Mouse (Mus musculus): ENCODE measurements around the gene Mapk12. TPM values are rescaled to one million over a fixed set of nuclear protein-coding genes. Genes with fewer than 3 reads are reported as not detected.

The Mapk12 gene
- polyA plus RNA-seq, 1 experiment from 2014 or later = 26.9 TPM

DNA sequence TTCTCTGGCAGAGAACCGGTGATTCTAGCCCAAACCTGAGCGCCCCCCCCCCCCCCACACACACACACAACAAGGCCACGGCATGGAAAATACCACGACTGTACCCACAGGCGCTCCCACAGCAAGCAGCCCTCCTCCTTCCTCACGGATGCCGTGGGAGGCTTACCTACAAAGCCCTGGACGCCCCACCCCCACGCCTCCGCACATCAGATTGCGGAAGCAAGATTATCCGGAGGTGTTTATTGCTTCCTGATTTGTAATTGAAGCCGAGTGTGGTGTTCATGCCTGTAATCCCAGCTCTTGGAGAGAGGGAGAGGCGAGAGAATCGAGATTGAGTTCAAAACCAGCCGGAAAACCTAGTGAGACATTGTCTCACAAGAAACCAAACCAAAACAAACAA lies 6.5 kb upstream of the Mapk12 start:
- DNase-seq (ENCODE audit: low spot score) (no peak), ATAC-seq (replicated peaks; ENCODE audit: low FRiP score) (no peak)
- Histone ChIP-seq H3K36me3 (ENCODE audit: control insufficient read depth, insufficient read depth, low read length) (no peaks in the 10 kb centered on the region), H3K27ac (ENCODE audit: low read depth, low read length) (no peak overlapping the region), H3K4me2 (ENCODE audit: low read depth, low read length, severe bottlenecking) (peak overlapping the region; percentile 90), H3K4me1 (replicated peaks; ENCODE audit: control insufficient read depth, insufficient read depth, low read length) (peaks cover 27% of the 10 kb centered on the region), H3K27me3 (ENCODE audit: control insufficient read depth, insufficient read depth, low read length) (no peaks in the 10 kb centered on the region), H3K9ac (ENCODE audit: low read length) (peak overlapping the region; percentile 51), H3K9me3 (ENCODE audit: control insufficient read depth, low read length) (no peaks in the 10 kb centered on the region), H3K4me3 (ENCODE audit: low read depth, low read length) (peak overlapping the region; percentile 27)
- 14% methylated on average over 16 of the region's 16 CpGs for WGBS

DNA sequence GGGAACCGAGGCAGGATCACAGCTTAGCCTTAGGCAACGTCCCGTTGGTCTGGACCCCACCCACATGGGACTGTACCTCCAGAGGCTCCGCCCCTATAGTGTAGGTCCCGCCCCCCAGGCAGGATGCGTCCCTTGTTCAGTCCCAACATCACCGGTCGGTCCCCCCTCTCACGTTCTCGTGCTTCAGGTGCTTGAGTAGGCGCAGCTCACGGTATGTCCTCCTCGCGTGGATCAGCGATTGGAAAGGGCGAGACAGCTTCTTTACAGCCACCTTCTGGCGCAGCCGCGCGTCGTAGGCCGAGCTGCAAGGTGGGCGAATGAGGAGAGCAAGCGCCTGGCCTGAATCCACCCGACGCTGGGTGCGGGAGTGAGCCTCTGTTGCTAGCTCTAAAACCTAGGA lies 6.0 kb upstream of the Mapk12 start:
- WGBS = 4% methylated on average over 27 of the region's 27 CpGs
- peak; percentile 70 for DNase-seq (ENCODE audit: low spot score)
- no peak overlapping the region for H3K27ac ChIP-seq (ENCODE audit: low read depth, low read length)

DNA sequence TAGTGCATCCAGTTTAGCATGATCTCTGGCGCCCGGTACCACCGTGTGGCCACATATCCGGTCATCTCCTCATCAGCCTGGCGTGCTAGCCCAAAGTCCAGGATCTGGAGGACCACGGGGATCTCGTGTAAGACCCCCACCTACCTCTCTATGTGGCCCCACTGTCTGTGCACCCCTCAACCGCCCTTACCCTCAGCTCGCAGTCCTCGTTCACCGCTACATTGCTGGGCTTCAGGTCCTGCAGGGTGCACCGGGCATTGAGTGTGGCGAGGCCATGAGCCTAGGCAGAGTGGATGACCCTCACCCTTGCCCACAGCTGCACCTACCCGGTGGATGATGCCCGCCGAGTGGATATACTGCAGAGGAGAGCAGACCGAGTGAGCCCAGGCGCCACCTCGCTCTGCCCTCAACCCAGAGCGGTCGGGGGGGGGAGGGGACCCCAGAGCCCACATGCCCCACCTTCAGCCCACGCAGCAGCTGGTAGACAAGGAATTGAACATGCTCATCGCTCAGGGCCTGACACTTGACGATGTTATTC lies 5.4 kb upstream of the Mapk12 start:
- Histone ChIP-seq H3K36me3 (ENCODE audit: control insufficient read depth, insufficient read depth, low read length) (no peaks in the 10 kb centered on the region), H3K27ac (ENCODE audit: low read depth, low read length) (no peak overlapping the region), H3K9me3 (ENCODE audit: control insufficient read depth, low read length) (no peaks in the 10 kb centered on the region), H3K4me2 (ENCODE audit: low read depth, low read length, severe bottlenecking) (no peak overlapping the region; the same call in 1 of the 2 replicates), H3K27me3 (ENCODE audit: control insufficient read depth, insufficient read depth, low read length) (no peaks in the 10 kb centered on the region), H3K9ac (ENCODE audit: low read length) (no peak overlapping the region), H3K4me1 (replicated peaks; ENCODE audit: control insufficient read depth, insufficient read depth, low read length) (peaks cover 26% of the 10 kb centered on the region), H3K4me3 (ENCODE audit: low read depth, low read length) (no peak overlapping the region)
- DNase-seq (ENCODE audit: low spot score) (no peak), ATAC-seq (replicated peaks; ENCODE audit: low FRiP score) (no peak)
- WGBS = 78% methylated on average over 24 of the region's 24 CpGs

More for the DNA sequence above, 6.0 kb upstream of the Mapk12 start:
- Histone ChIP-seq H3K4me1 (replicated peaks; ENCODE audit: control insufficient read depth, insufficient read depth, low read length) (peaks cover 24% of the 10 kb centered on the region), H3K4me3 (ENCODE audit: low read depth, low read length) (peak overlapping the region; percentile 27), H3K9me3 (ENCODE audit: control insufficient read depth, low read length) (no peaks in the 10 kb centered on the region), H3K4me2 (ENCODE audit: low read depth, low read length, severe bottlenecking) (peak overlapping the region; percentile 90), H3K9ac (ENCODE audit: low read length) (peak overlapping the region; percentile 51), H3K36me3 (ENCODE audit: control insufficient read depth, insufficient read depth, low read length) (no peaks in the 10 kb centered on the region), H3K27me3 (ENCODE audit: control insufficient read depth, insufficient read depth, low read length) (no peaks in the 10 kb centered on the region)
- ATAC-seq (replicated peaks; ENCODE audit: low FRiP score) = no peak; the same call in 1 of the 2 replicates

DNA sequence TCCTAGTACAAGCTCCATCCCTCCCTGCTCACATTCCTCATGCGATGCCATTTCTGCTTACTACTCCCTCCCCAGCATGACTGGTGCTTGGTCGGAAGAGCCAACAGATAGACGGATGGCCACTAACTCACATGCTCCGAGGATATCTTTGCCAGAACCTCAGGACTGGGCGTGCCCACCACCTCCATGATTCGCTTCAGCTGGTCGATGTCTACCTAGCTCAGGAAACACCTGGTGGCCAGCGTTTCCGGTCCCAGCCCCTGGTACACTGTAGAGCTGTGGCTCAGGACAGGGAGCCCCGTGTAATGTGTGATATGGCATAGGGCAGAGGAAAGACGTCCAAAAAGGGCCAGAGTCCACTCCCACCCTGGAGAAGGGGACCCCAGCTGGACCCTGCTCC lies 4.5 kb upstream of the Mapk12 start:
- H3K27me3 ChIP-seq (ENCODE audit: control insufficient read depth, insufficient read depth, low read length) = no peaks in the 10 kb centered on the region
- peaks cover 23% of the 10 kb centered on the region for H3K4me1 ChIP-seq (replicated peaks; ENCODE audit: control insufficient read depth, insufficient read depth, low read length)
- 95% methylated on average over 11 of the region's 11 CpGs for WGBS
- H3K4me2 ChIP-seq (ENCODE audit: low read depth, low read length, severe bottlenecking) = no peak overlapping the region
- no peak overlapping the region for H3K4me3 ChIP-seq (ENCODE audit: low read depth, low read length)
- no peaks in the 10 kb centered on the region for H3K9me3 ChIP-seq (ENCODE audit: control insufficient read depth, low read length)
- no peaks in the 10 kb centered on the region for H3K36me3 ChIP-seq (ENCODE audit: control insufficient read depth, insufficient read depth, low read length)
- no peak for DNase-seq (ENCODE audit: low spot score)
- no peak overlapping the region for H3K9ac ChIP-seq (ENCODE audit: low read length)
- no peak overlapping the region for H3K27ac ChIP-seq (ENCODE audit: low read depth, low read length)
- ATAC-seq (replicated peaks; ENCODE audit: low FRiP score) = no peak

DNA sequence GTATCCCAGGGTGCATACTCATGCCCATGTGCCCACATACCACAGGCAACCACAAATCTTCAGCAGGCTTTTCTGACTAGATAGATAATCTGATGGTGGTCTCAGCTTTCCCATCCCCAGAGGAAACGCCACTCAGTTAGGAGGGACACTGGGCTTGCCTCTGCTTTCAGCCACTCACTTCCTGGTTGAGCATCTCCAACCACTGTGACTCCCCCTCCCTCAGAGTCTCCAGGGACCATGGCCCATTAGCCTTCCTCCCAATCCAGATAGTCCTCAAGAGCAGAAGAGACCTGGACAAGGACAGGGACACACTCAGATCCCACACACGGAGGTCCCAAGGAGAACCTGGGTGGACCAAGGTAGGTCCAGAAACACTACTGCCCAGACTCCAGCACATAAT lies 2.6 kb upstream of the Mapk12 start:
- no peak for ATAC-seq (replicated peaks; ENCODE audit: low FRiP score)
- H3K27me3 ChIP-seq (ENCODE audit: control insufficient read depth, insufficient read depth, low read length) = no peaks in the 10 kb centered on the region
- no peaks in the 10 kb centered on the region for H3K36me3 ChIP-seq (ENCODE audit: control insufficient read depth, insufficient read depth, low read length)
- no peak overlapping the region for H3K4me3 ChIP-seq (ENCODE audit: low read depth, low read length)
- WGBS = 81% methylated on average over 2 of the region's 2 CpGs
- no peak overlapping the region for H3K4me2 ChIP-seq (ENCODE audit: low read depth, low read length, severe bottlenecking)
- H3K9ac ChIP-seq (ENCODE audit: low read length) = no peak overlapping the region
- no peak overlapping the region for H3K27ac ChIP-seq (ENCODE audit: low read depth, low read length)
- peaks cover 17% of the 10 kb centered on the region for H3K4me1 ChIP-seq (replicated peaks; ENCODE audit: control insufficient read depth, insufficient read depth, low read length)
- no peaks in the 10 kb centered on the region for H3K9me3 ChIP-seq (ENCODE audit: control insufficient read depth, low read length)
- DNase-seq (ENCODE audit: low spot score) = no peak

DNA sequence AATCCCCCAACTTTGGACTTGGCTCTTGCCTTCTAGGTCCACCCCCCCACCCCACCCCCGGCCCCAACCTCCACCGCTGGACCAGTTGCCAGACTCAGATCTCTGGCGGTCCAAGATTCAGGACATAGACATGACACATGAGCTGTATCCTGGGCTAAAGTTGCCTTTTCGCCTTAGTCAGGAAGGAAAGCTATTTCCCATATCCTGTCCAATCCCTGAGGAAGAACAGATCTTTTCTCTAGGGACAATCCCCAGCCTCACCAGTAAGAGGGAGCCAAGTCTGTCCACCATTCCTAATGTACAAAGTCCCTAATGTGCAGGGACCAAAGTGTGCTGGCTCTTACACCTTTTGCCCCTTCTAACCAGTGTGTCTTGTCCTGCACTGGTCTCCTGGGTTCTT lies 1.4 kb upstream of the Mapk12 start:
- peaks cover 10% of the 10 kb centered on the region for H3K4me1 ChIP-seq (replicated peaks; ENCODE audit: control insufficient read depth, insufficient read depth, low read length)
- no peak overlapping the region for H3K27ac ChIP-seq (ENCODE audit: low read depth, low read length)
- 81% methylated on average over 4 of the region's 4 CpGs for WGBS

DNA sequence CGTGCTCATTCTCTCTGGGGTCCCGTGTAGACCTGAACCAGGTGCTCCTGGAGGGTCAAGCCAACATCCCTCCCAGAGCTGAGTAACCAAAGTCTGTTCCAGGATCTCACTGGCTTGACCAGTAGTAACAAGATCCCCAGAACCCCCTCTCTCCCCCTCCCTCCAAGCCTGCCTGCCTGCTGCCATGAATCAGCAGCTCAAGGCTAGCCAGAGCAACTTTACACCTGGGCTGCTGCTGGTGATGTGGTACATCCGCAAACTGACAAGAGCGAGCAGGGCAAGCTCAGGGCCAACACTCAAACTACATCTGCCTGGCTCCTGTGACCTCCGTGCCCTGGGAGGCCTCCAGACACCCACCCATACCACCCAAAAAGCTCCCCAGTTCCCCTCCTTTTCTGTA lies 940 bp upstream of the Mapk12 start:
- H3K27ac ChIP-seq (ENCODE audit: low read depth, low read length) = no peak overlapping the region
- no peaks in the 10 kb centered on the region for H3K9me3 ChIP-seq (ENCODE audit: control insufficient read depth, low read length)
- ATAC-seq (replicated peaks; ENCODE audit: low FRiP score) (peak; percentile 9; the same call in 1 of the 2 replicates), DNase-seq (ENCODE audit: low spot score) (no peak)
- peak overlapping the region; percentile 93; the same call in 1 of the 2 replicates for H3K4me2 ChIP-seq (ENCODE audit: low read depth, low read length, severe bottlenecking)
- H3K4me1 ChIP-seq (replicated peaks; ENCODE audit: control insufficient read depth, insufficient read depth, low read length) = peaks cover 7% of the 10 kb centered on the region
- H3K4me3 ChIP-seq (ENCODE audit: low read depth, low read length) = 0 out of 2 replicates have a peak overlapping the region, but pooled peaks have one; percentile 57
- 0 out of 2 replicates have a peak overlapping the region, but pooled peaks have one; percentile 83 for H3K9ac ChIP-seq (ENCODE audit: low read length)
- 23% methylated on average over 5 of the region's 5 CpGs for WGBS
- no peaks in the 10 kb centered on the region for H3K36me3 ChIP-seq (ENCODE audit: control insufficient read depth, insufficient read depth, low read length)
- no peaks in the 10 kb centered on the region for H3K27me3 ChIP-seq (ENCODE audit: control insufficient read depth, insufficient read depth, low read length)

More for the DNA sequence above, 1.4 kb upstream of the Mapk12 start:
- Histone ChIP-seq H3K27me3 (ENCODE audit: control insufficient read depth, insufficient read depth, low read length) (no peaks in the 10 kb centered on the region), H3K4me2 (ENCODE audit: low read depth, low read length, severe bottlenecking) (no peak overlapping the region), H3K4me3 (ENCODE audit: low read depth, low read length) (no peak overlapping the region), H3K36me3 (ENCODE audit: control insufficient read depth, insufficient read depth, low read length) (no peaks in the 10 kb centered on the region), H3K9me3 (ENCODE audit: control insufficient read depth, low read length) (no peaks in the 10 kb centered on the region), H3K9ac (ENCODE audit: low read length) (no peak overlapping the region)
- ATAC-seq (replicated peaks; ENCODE audit: low FRiP score) = no peak
- no peak for DNase-seq (ENCODE audit: low spot score)

DNA sequence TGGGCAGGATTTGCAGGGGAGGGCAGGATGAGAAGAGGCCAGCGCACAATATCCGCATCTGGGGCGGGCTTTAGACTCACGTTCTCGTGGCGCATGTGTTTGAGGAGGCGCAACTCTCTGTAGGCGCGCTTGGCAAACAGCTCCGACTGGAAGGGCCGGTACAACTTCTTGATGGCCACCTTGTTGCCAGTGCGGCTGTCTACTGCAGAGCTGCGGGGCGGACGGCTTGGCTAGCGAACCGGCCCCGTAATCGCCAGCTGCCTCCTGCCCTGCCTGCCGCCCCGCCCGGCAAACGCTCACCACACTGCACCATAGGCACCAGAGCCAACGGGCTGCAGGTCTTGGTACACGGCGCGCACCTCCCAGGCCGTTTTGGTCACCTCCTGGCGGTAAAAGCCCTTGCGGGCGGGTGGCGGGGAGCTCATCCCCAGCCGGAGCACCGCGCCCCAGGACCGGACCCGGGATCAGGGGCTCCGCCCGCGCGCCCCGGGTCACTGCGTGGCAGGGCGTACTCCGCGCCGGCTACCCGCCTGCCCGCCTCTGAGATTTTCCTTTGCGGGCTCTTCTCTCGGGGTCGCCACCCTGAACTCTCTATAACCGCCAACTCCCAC lies 350 bp downstream of the Mapk12 start:
- peak overlapping the region; percentile 83 for H3K9ac ChIP-seq (ENCODE audit: low read length)
- no peaks in the 10 kb centered on the region for H3K36me3 ChIP-seq (ENCODE audit: control insufficient read depth, insufficient read depth, low read length)
- H3K4me2 ChIP-seq (ENCODE audit: low read depth, low read length, severe bottlenecking) = peak overlapping the region; percentile 93
- peak overlapping the region; percentile 37; the same call in 1 of the 2 replicates for H3K27ac ChIP-seq (ENCODE audit: low read depth, low read length)
- DNase-seq (ENCODE audit: low spot score) = peak; percentile 69
- under 1% methylated on average over 52 of the region's 53 CpGs for WGBS
- peaks cover 4% of the 10 kb centered on the region; the same call in 1 of the 2 replicates for H3K4me1 ChIP-seq (replicated peaks; ENCODE audit: control insufficient read depth, insufficient read depth, low read length)
- H3K9me3 ChIP-seq (ENCODE audit: control insufficient read depth, low read length) = no peaks in the 10 kb centered on the region
- no peaks in the 10 kb centered on the region for H3K27me3 ChIP-seq (ENCODE audit: control insufficient read depth, insufficient read depth, low read length)
- ATAC-seq (replicated peaks; ENCODE audit: low FRiP score) = peak; percentile 34
- peak overlapping the region; percentile 57 for H3K4me3 ChIP-seq (ENCODE audit: low read depth, low read length)

DNA sequence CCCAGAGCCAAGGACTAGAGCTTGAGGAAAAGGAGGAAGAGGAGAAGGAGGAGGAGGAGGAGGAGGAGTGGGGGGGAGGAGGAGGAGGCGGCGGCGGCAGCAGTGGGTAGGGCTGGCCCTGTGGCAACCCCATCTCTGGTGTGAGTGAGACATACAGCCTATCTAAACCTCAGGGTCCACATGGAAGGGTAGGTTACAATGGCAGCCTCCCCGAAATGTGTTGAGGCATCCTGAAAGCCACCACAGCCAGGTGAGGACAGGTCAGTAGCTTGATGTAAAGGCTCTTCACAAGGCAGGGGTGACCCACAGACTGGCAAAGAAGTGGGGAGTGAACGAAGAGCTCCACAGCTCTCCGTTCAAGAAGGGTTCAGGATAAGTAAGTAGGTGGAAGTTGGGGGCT lies 2.0 kb downstream of the Mapk12 start:
- no peak overlapping the region for H3K4me2 ChIP-seq (ENCODE audit: low read depth, low read length, severe bottlenecking)
- H3K9me3 ChIP-seq (ENCODE audit: control insufficient read depth, low read length) = no peaks in the 10 kb centered on the region
- no peak overlapping the region for H3K4me3 ChIP-seq (ENCODE audit: low read depth, low read length)
- H3K27ac ChIP-seq (ENCODE audit: low read depth, low read length) = no peak overlapping the region
- peaks cover 4% of the 10 kb centered on the region; the same call in 1 of the 2 replicates for H3K4me1 ChIP-seq (replicated peaks; ENCODE audit: control insufficient read depth, insufficient read depth, low read length)
- no peaks in the 10 kb centered on the region for H3K36me3 ChIP-seq (ENCODE audit: control insufficient read depth, insufficient read depth, low read length)
- ATAC-seq (replicated peaks; ENCODE audit: low FRiP score) (no peak), DNase-seq (ENCODE audit: low spot score) (no peak)
- no peaks in the 10 kb centered on the region for H3K27me3 ChIP-seq (ENCODE audit: control insufficient read depth, insufficient read depth, low read length)
- no peak overlapping the region for H3K9ac ChIP-seq (ENCODE audit: low read length)
- 90% methylated on average over 6 of the region's 6 CpGs for WGBS
